Mouse (Mus musculus): Measurements from ENCODE around the gene Abca4. TPM values are rescaled to one million over a fixed set of nuclear protein-coding genes. Genes with fewer than 3 reads are reported as not detected.
A peak's percentile ranks its signal among the peaks of the same experiment; 100 is the strongest.

Gene Abca4
- polyA plus RNA-seq, 1 experiment from 2014 or later = 1.5 TPM

DNA sequence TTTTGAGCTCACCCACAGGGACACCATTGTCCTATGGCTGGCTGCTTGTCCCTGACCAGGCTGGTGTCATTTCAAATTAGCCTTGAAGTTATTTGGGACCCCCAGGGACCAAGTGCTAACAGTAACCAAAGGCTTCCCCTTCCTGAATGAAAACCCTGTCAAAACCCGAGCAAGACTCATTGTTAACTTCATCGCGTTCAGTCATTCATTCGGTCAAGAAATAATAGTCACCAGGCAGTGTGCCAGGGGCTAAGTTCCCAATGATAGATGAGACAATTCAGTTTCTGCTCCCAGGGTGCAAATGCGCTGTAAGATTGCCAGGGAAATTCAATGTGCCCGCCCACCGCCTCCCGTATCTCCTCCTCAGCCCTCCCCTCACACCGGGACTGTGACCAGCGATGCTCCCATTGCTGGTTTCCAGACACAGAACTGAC lies 2.0 kb downstream of the Abca4 start:
- H3K4me3 ChIP-seq (ENCODE audit: low read depth, low read length) = no peak overlapping the region
- WGBS = 5% methylated on average over 10 of the region's 10 CpGs
- ATAC-seq (replicated peaks; ENCODE audit: low FRiP score) (peak; percentile 43), DNase-seq (ENCODE audit: low spot score) (peak; percentile 71)
- peaks cover 35% of the 10 kb centered on the region for H3K4me1 ChIP-seq (replicated peaks; ENCODE audit: control insufficient read depth, insufficient read depth, low read length)
- no peaks in the 10 kb centered on the region for H3K9me3 ChIP-seq (ENCODE audit: control insufficient read depth, low read length)
- no peaks in the 10 kb centered on the region for H3K36me3 ChIP-seq (ENCODE audit: control insufficient read depth, insufficient read depth, low read length)
- H3K27ac ChIP-seq (ENCODE audit: low read depth, low read length) = no peak overlapping the region
- H3K27me3 ChIP-seq (ENCODE audit: control insufficient read depth, insufficient read depth, low read length) = peaks cover 62% of the 10 kb centered on the region
- H3K9ac ChIP-seq (ENCODE audit: low read length) = no peak overlapping the region
- H3K4me2 ChIP-seq (ENCODE audit: low read depth, low read length, severe bottlenecking) = no peak overlapping the region

DNA sequence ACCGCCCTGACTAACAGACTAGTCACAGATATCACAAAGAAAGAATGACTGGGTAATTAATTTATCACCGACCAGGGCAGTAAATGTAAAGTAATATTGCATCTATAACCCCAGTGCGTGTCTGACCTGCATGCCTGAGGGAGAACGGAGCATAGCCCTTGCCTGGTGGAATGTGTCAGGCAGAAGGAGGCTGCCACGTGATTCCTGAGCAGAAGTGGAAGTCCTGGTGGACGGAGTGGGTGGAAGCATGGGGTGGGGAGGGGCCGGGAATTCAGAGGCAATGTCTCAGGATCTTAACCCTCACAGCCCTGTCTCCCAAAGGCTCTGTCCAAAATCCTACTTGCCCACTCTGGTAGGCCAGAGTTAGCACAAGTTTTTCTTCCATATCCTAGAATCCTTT lies 3.2 kb downstream of the Abca4 start:
- H3K4me3 ChIP-seq (ENCODE audit: low read depth, low read length) = no peak overlapping the region
- peaks cover 35% of the 10 kb centered on the region for H3K4me1 ChIP-seq (replicated peaks; ENCODE audit: control insufficient read depth, insufficient read depth, low read length)
- DNase-seq (ENCODE audit: low spot score) = peak; percentile 52

DNA sequence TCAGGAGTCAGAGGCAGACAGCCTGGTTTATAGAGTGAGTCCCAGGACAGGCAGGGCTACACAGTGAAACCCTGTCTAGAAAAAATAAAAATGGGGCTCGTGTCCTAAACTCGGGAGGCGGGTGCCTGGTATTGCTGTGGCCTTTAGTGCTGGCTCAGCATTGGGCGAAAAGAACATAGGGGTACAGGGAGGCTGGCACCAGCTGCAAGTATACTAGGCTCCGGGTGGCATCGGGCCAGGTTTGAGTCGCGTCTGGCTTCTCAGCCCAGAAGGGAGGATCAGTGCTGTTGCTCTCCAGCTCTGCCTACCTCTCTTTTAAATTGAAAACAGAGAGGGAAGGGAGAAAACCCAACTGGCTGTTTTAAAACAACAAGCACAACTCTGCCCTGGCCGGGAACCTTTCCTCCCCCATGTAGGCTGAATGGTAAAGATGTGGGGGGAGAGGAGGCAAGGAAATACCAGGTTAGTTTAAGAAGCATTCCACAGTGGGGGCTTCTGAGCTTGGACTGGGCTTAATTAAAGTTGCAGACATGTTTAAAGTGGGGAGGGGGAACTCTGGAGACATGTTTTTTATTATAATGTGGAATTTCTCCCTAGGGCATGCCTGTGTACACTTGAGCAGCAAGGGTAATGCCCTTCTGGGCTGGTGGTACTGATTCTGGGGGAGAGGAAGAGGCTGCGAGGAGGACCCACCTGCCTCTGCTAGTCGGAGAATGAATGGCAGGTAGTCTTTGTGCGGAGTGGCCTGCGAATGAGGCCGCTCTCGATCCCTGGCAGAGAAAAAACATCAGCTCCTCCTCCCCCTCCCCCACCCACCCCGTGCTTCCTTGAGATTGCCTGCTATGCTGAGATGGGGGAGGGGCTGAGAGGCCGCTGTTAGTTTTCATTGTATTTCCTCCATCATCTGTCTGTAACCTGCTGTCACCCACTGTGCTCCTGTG lies 3.9 kb downstream of the Abca4 start:
- WGBS = 18% methylated on average over 17 of the region's 17 CpGs
- H3K4me3 ChIP-seq (ENCODE audit: low read depth, low read length) = no peak overlapping the region
- peaks cover 33% of the 10 kb centered on the region for H3K4me1 ChIP-seq (replicated peaks; ENCODE audit: control insufficient read depth, insufficient read depth, low read length)
- H3K36me3 ChIP-seq (ENCODE audit: control insufficient read depth, insufficient read depth, low read length) = no peaks in the 10 kb centered on the region
- no peaks in the 10 kb centered on the region for H3K9me3 ChIP-seq (ENCODE audit: control insufficient read depth, low read length)
- H3K27me3 ChIP-seq (ENCODE audit: control insufficient read depth, insufficient read depth, low read length) = peaks cover 48% of the 10 kb centered on the region
- H3K4me2 ChIP-seq (ENCODE audit: low read depth, low read length, severe bottlenecking) = 0 out of 2 replicates have a peak overlapping the region, but pooled peaks have one; percentile 21
- no peak overlapping the region for H3K9ac ChIP-seq (ENCODE audit: low read length)
- no peak overlapping the region for H3K27ac ChIP-seq (ENCODE audit: low read depth, low read length)
- DNase-seq (ENCODE audit: low spot score) (peak; percentile 72), ATAC-seq (replicated peaks; ENCODE audit: low FRiP score) (no peak)

More for the DNA sequence above, 3.2 kb downstream of the Abca4 start:
- Histone ChIP-seq H3K27me3 (ENCODE audit: control insufficient read depth, insufficient read depth, low read length) (peaks cover 55% of the 10 kb centered on the region), H3K9me3 (ENCODE audit: control insufficient read depth, low read length) (no peaks in the 10 kb centered on the region), H3K27ac (ENCODE audit: low read depth, low read length) (no peak overlapping the region), H3K9ac (ENCODE audit: low read length) (no peak overlapping the region), H3K4me2 (ENCODE audit: low read depth, low read length, severe bottlenecking) (no peak overlapping the region), H3K36me3 (ENCODE audit: control insufficient read depth, insufficient read depth, low read length) (no peaks in the 10 kb centered on the region)
- WGBS = 47% methylated on average over 7 of the region's 7 CpGs
- ATAC-seq (replicated peaks; ENCODE audit: low FRiP score) = no peak

DNA sequence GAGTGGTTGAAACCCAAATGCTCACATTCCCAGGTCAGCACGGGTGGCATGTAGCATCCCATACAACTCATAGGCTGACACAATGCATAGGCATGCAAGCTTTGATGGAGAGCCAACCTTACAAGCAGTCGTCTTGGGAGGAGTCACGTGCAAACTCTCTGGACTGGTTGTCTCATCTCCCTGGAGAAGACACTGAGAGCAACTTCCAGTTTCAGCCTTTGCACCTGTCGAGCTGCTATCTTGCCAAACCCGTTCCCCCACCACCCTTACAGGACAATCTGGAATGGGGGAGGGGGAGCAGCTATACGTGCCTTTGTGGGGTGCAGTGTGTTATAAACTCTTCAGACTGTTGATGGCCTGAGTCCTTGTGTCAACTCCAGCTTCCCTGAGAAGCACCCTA lies 4.9 kb downstream of the Abca4 start:
- ATAC-seq (replicated peaks; ENCODE audit: low FRiP score) = no peak
- Histone ChIP-seq H3K9me3 (ENCODE audit: control insufficient read depth, low read length) (no peaks in the 10 kb centered on the region), H3K4me2 (ENCODE audit: low read depth, low read length, severe bottlenecking) (no peak overlapping the region), H3K36me3 (ENCODE audit: control insufficient read depth, insufficient read depth, low read length) (no peaks in the 10 kb centered on the region), H3K27me3 (ENCODE audit: control insufficient read depth, insufficient read depth, low read length) (peaks cover 47% of the 10 kb centered on the region), H3K9ac (ENCODE audit: low read length) (no peak overlapping the region), H3K4me3 (ENCODE audit: low read depth, low read length) (no peak overlapping the region), H3K4me1 (replicated peaks; ENCODE audit: control insufficient read depth, insufficient read depth, low read length) (peaks cover 25% of the 10 kb centered on the region), H3K27ac (ENCODE audit: low read depth, low read length) (no peak overlapping the region)
- DNase-seq (ENCODE audit: low spot score) = no peak
- 51% methylated on average over 6 of the region's 6 CpGs for WGBS

DNA sequence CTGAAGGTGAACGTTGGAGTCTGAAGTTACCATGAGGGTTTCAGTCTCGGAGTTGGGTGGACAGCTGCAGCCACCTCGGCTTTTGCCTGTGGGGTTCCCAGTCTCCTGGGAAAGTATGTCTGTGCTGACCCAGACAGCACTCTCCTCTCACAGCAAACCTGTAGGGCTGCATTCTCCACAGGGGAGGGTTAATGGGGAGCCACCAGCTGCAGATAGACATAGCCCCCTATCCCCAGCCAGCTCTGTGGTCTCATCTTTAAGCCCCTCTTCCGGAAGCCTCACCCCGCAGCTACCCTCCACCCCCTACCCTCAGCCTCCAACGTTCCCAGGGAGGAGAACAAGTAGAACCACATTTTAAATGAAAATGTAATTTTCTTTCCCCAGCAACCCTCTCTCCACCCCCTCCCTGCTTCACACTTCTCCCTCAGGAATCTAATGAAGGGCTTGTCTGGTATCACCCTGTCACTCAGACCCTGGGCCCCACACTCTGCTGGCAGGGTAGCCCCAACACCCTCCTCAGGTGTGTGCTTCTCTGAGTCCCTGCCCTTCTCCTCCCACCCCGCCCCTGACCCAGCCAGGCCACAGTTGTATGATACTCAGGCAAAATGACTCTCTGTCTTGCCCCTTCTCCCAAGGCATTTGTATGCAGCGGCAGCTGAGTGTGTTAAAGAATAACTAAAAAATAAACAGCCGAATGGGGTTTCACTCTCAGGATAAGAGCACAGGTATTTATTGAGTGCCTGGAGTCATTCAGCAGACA lies 14.4 kb downstream of the Abca4 start:
- DNase-seq (ENCODE audit: low spot score) (no peak), ATAC-seq (replicated peaks; ENCODE audit: low FRiP score) (no peak)
- no peak overlapping the region for H3K9ac ChIP-seq (ENCODE audit: low read length)
- 66% methylated on average over 9 of the region's 9 CpGs for WGBS
- H3K4me1 ChIP-seq (replicated peaks; ENCODE audit: control insufficient read depth, insufficient read depth, low read length) = no peaks in the 10 kb centered on the region
- no peaks in the 10 kb centered on the region for H3K9me3 ChIP-seq (ENCODE audit: control insufficient read depth, low read length)
- H3K36me3 ChIP-seq (ENCODE audit: control insufficient read depth, insufficient read depth, low read length) = no peaks in the 10 kb centered on the region
- no peak overlapping the region for H3K4me2 ChIP-seq (ENCODE audit: low read depth, low read length, severe bottlenecking)
- H3K27me3 ChIP-seq (ENCODE audit: control insufficient read depth, insufficient read depth, low read length) = no peaks in the 10 kb centered on the region
- H3K27ac ChIP-seq (ENCODE audit: low read depth, low read length) = no peak overlapping the region
- no peak overlapping the region for H3K4me3 ChIP-seq (ENCODE audit: low read depth, low read length)

DNA sequence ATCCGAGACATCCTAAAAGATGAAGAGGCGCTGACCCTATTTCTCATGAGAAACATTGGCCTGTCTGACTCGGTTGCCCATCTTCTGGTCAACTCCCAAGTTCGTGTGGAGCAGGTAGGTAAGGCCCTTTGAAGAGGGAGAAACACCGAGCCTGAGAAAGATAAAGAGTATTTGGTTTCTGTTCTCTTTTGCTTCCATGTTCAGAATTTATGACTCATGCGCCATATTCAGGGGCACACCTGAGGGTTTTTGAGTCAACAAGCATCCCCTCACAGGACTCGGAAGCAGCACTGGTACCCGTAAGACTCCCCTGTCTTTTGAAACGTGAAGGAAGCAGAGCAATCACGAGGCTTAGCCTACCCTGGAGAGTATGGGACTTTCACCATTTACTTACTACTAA lies 18.3 kb downstream of the Abca4 start:
- H3K27ac ChIP-seq (ENCODE audit: low read depth, low read length) = no peak overlapping the region
- no peaks in the 10 kb centered on the region for H3K36me3 ChIP-seq (ENCODE audit: control insufficient read depth, insufficient read depth, low read length)
- no peaks in the 10 kb centered on the region for H3K4me1 ChIP-seq (replicated peaks; ENCODE audit: control insufficient read depth, insufficient read depth, low read length)
- H3K9ac ChIP-seq (ENCODE audit: low read length) = no peak overlapping the region
- no peaks in the 10 kb centered on the region for H3K9me3 ChIP-seq (ENCODE audit: control insufficient read depth, low read length)
- 88% methylated on average over 10 of the region's 10 CpGs for WGBS
- H3K4me2 ChIP-seq (ENCODE audit: low read depth, low read length, severe bottlenecking) = no peak overlapping the region
- H3K27me3 ChIP-seq (ENCODE audit: control insufficient read depth, insufficient read depth, low read length) = no peaks in the 10 kb centered on the region
- DNase-seq (ENCODE audit: low spot score) = no peak
- ATAC-seq (replicated peaks; ENCODE audit: low FRiP score) = no peak
- H3K4me3 ChIP-seq (ENCODE audit: low read depth, low read length) = no peak overlapping the region

DNA sequence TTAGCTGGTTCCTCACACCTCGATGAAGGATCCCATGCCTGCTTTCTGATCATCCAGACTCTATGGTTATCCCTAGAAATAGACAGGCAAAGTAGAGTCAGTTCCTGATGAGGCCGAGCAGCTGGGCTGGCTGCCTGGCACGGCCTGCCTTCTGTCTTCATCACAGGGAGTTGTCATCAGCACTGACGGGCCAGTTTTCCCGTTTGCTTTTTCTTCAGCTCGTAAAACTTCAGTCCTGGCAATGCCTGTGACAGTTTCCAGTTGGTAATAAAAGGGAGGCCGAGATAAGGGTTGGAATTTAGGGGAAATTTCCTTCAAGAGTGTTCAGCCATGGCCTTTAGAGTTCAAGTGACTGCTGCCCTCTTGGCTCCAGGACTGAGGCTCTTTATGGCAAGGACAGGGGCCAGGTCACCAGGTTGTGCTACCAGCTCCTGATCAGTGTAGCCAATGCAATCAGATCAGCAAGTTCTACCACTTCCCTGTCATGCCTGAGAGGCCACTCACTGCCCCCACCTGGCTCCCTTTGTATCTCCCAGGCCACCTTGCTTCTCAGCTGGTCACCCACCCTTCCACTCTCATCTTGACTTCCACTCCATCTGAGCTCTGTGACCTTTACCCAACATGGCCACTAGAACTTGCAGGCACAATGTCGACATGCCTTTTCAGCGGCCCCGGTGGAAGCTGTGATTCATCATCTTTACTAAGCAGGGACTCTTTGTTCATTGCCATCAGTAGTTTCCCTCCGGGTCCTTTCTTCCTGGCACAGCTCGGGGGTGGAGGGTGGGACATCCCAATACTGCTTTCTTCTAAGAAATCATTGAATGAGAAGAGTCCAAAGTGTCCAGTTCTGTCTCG lies 20.5 kb downstream of the Abca4 start:
- no peak overlapping the region for H3K4me2 ChIP-seq (ENCODE audit: low read depth, low read length, severe bottlenecking)
- DNase-seq (ENCODE audit: low spot score) = no peak
- H3K27me3 ChIP-seq (ENCODE audit: control insufficient read depth, insufficient read depth, low read length) = no peaks in the 10 kb centered on the region
- no peaks in the 10 kb centered on the region for H3K4me1 ChIP-seq (replicated peaks; ENCODE audit: control insufficient read depth, insufficient read depth, low read length)
- no peak for ATAC-seq (replicated peaks; ENCODE audit: low FRiP score)
- no peak overlapping the region for H3K9ac ChIP-seq (ENCODE audit: low read length)
- 88% methylated on average over 13 of the region's 13 CpGs for WGBS
- H3K27ac ChIP-seq (ENCODE audit: low read depth, low read length) = no peak overlapping the region
- H3K36me3 ChIP-seq (ENCODE audit: control insufficient read depth, insufficient read depth, low read length) = no peaks in the 10 kb centered on the region
- no peaks in the 10 kb centered on the region for H3K9me3 ChIP-seq (ENCODE audit: control insufficient read depth, low read length)
- H3K4me3 ChIP-seq (ENCODE audit: low read depth, low read length) = no peak overlapping the region

DNA sequence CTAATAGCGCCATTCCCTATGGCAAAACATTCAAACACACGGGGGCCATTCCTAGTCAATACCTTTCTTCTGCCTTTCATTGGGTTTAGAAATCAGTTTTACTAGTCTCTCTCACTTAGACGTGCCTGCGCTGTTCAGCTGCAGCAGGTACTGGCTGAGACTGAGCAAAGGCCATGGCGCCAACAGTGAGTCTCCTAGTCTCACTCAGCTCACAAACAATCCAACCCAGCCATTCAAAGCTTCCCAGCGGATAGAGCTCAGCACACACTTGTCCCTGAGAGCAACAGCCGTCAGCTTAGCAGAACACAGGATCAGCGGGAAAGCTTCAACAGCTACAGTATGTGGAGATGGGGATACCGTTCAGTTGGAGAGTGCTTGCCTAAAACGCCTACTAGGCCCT lies 27.5 kb downstream of the Abca4 start:
- 66% methylated on average over 10 of the region's 10 CpGs for WGBS
- DNase-seq (ENCODE audit: low spot score) (no peak), ATAC-seq (replicated peaks; ENCODE audit: low FRiP score) (no peak)
- Histone ChIP-seq H3K4me1 (replicated peaks; ENCODE audit: control insufficient read depth, insufficient read depth, low read length) (no peaks in the 10 kb centered on the region), H3K4me3 (ENCODE audit: low read depth, low read length) (no peak overlapping the region), H3K27ac (ENCODE audit: low read depth, low read length) (no peak overlapping the region), H3K9ac (ENCODE audit: low read length) (no peak overlapping the region), H3K4me2 (ENCODE audit: low read depth, low read length, severe bottlenecking) (no peak overlapping the region), H3K9me3 (ENCODE audit: control insufficient read depth, low read length) (no peaks in the 10 kb centered on the region), H3K27me3 (ENCODE audit: control insufficient read depth, insufficient read depth, low read length) (no peaks in the 10 kb centered on the region), H3K36me3 (ENCODE audit: control insufficient read depth, insufficient read depth, low read length) (no peaks in the 10 kb centered on the region)
